8 mouse cellular contexts compared by ENCODE assay signal in the genomic region with DNA sequence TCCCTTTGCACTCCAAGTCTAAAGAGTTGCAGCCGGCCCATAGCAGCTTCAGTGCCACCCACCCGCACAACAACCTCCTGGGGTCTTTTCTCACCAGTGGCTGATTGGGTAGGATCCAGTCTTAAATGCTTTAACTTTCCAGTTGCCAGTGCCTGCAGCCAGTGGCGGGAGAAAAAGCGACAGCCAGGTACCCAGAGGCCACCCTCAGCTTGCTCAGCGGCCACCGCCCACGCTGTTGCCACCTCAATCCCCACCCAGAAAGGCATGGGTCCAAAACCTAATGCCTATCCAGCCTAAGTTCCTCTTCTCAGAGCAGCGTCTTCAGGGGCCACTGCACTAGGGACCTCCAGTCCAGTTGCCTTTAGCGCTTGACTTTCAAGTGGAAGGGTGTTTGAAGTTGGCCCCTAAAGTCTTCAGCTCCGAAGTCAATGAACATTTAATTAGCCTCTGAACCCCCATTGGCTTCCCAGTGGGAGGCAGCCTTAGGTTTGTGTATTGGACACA. TPM values are rescaled to one million over a fixed set of nuclear protein-coding genes. Genes with fewer than 3 reads are reported as not detected.
A peak's percentile ranks its signal among the peaks of the same experiment; 100 is the strongest.
DNase-seq lines count a peak whose midpoint lies in the region; ATAC-seq lines count a peak whose summit lies in the region.

No protein-coding gene starts in this region.

- peak overlapping the region; percentile 52 for H3K4me2 ChIP-seq in kidney, embryonic 14.5 days (replicated peaks; ENCODE audit: low read depth, low read length)

- 24% methylated on average over 10 of the region's 10 CpGs for WGBS in kidney, embryonic 14.5 days
- 24% methylated on average over 10 of the region's 10 CpGs for WGBS in midbrain, embryonic 10.5 days

- H3K9ac ChIP-seq in kidney, embryonic 14.5 days (ENCODE audit: low read depth, low read length), result peak overlapping the region; percentile 28; the same call in 1 of the 2 replicates

- intact Hi-C loops in left cerebral cortex, postnatal 10 days (cut with DNase I), result no loop called here

- H3K27me3 ChIP-seq in kidney, embryonic 14.5 days (ENCODE audit: control insufficient read depth, insufficient read depth, low read length), result peaks cover 8% of the 10 kb centered on the region; the same call in 1 of the 2 replicates
- H3K27me3 ChIP-seq in midbrain, embryonic 10.5 days (ENCODE audit: low read depth, poor library complexity, severe bottlenecking), result peaks cover 45% of the 10 kb centered on the region

- 0 out of 2 replicates have a peak, but pooled peaks have one; percentile 9 for ATAC-seq in kidney, embryonic 14.5 days (ENCODE audit: low FRiP score, low TSS enrichment)
- peak; percentile 60 to 76; a peak in 3 of 4 replicates for ATAC-seq in hematopoietic stem cell, adult 5-6 weeks (replicated peaks in 1 of 2; ENCODE audit: insufficient read depth in 1 of 2, low FRiP score in 2 of 2, low TSS enrichment in 1 of 2, low read depth in 1 of 2, poor library complexity in 2 of 2, severe bottlenecking in 2 of 2)

- H3K27ac ChIP-seq in kidney, embryonic 14.5 days (ENCODE audit: low read depth, low read length), result no peak overlapping the region
- H3K27ac ChIP-seq in brown adipose tissue, adult 24 weeks (replicated peaks; ENCODE audit: low read depth, low read length), result no peak overlapping the region
- H3K27ac ChIP-seq in midbrain, embryonic 10.5 days (replicated peaks), result peak overlapping the region; percentile 83

- H3K4me3 ChIP-seq in kidney, embryonic 14.5 days (ENCODE audit: low read length), result peak overlapping the region; percentile 49
- peak overlapping the region; percentile 51 for H3K4me3 ChIP-seq in brown adipose tissue, adult 24 weeks (ENCODE audit: insufficient read depth, low read depth, low read length)
- H3K4me3 ChIP-seq in midbrain, embryonic 10.5 days, result peak overlapping the region; percentile 66

- no peaks in the 10 kb centered on the region for H3K36me3 ChIP-seq in kidney, embryonic 14.5 days (ENCODE audit: control insufficient read depth, insufficient read depth, low read length)
- no peaks in the 10 kb centered on the region for H3K36me3 ChIP-seq in midbrain, embryonic 10.5 days

- no peaks in the 10 kb centered on the region for H3K9me3 ChIP-seq in kidney, embryonic 14.5 days (ENCODE audit: control insufficient read depth, low read length)
- H3K9me3 ChIP-seq in midbrain, embryonic 10.5 days (replicated peaks), result no peaks in the 10 kb centered on the region

- no peak for DNase-seq in kidney, postnatal 14 days
- DNase-seq in midbrain, embryonic 10.5 days (ENCODE audit: low spot score), result no peak
- DNase-seq in natural killer cell, adult 2 months (ENCODE audit: low spot score in 2 of 2), result no peak
- DNase-seq in left cerebral cortex, adult 8-10 months (ENCODE audit: low spot score in 2 of 2), result no peak
- no peak for DNase-seq in left cerebral cortex, postnatal 10 days (ENCODE audit: extremely low spot score in 1 of 2, low spot score in 2 of 2)

- no peaks in the 10 kb centered on the region for H3K4me1 ChIP-seq in kidney, embryonic 14.5 days (ENCODE audit: control insufficient read depth, insufficient read depth, low read length)
- H3K4me1 ChIP-seq in brown adipose tissue, adult 24 weeks (ENCODE audit: control insufficient read depth, insufficient read depth, insufficient read length, low read length), result no peaks in the 10 kb centered on the region
- H3K4me1 ChIP-seq in midbrain, embryonic 10.5 days, result peaks cover 11% of the 10 kb centered on the region

RNA-seq across cellular contexts. Expression of gene Aff2, which starts 1.0 kb away (rescaled TPM):
- 2.5 and 3.3 TPM in 2 replicates for polyA plus RNA-seq in kidney, embryonic 14.5 days (2014; fragmentation: Nextera tagmentation; extraction: Ambion mirVana)
- polyA plus RNA-seq in brown adipose tissue, adult 24 weeks (2012; ENCODE audit: insufficient read depth, insufficient read length, missing spikeins), result not detected in 2 replicates
- total RNA-seq in hematopoietic stem cell, adult 5-6 weeks (2017), result 0.20 and 0.94 TPM in 2 replicates
- polyA plus RNA-seq in midbrain, embryonic 10.5 days (2016; fragmentation: Nextera tagmentation; extraction: Ambion mirVana), result 3.7 and 3.9 TPM in 2 replicates
- total RNA-seq in left cerebral cortex, adult 8-10 months (2022), result 10 to 100 TPM; 18.7 to 23.9 (median 19.6) TPM
- total RNA-seq in left cerebral cortex, postnatal 10 days (2021), result 10 to 100 TPM; 25.7 to 29.0 TPM

Comparison
In these comparisons a context has a peak if more than half of its experiments do, and no peak if none do; other contexts are left out.
1. RNA of gene Aff2, which starts 1.0 kb away (total RNA-seq): 25.7 to 29.0 TPM in left cerebral cortex, postnatal 10 days and 18.7 to 23.9 TPM in left cerebral cortex, adult 8-10 months; 0.20 to 0.94 TPM in hematopoietic stem cell, adult 5-6 weeks; every median in the first group is over 10 times any median in the second.
2. Peak in every context shown above with its lines, with median percentiles within 50 percentile points of each other: H3K4me3 ChIP-seq.